Mouse (Mus musculus) myocyte (in vitro differentiated cells): ENCODE data around the gene Cacna1e. TPM values are rescaled to one million over a fixed set of nuclear protein-coding genes. Genes with fewer than 3 reads are reported as not detected.

Experiments
- H3K27me3 ChIP-seq: one replicate; pipeline ENCODE4 v1.6.1; 2011; ENCODE audit not compliant: control insufficient read depth, insufficient read depth, insufficient read length
- H3K36me3 ChIP-seq: one replicate; pipeline ENCODE4 v1.6.1; 2011; ENCODE audit not compliant: control insufficient read depth, insufficient read depth
- H3K4me2 ChIP-seq: one replicate; pipeline ENCODE4 v1.6.1; 2011; ENCODE audit warnings: low read depth, control low read depth
- H3K4me3 ChIP-seq: one replicate; pipeline ENCODE4 v1.5.1; 2011; ENCODE audit warnings: mild to moderate bottlenecking, control low read depth, moderate library complexity
- H3K79me2 ChIP-seq: one replicate; pipeline ENCODE4 v1.6.1; 2011; ENCODE audit not compliant: control insufficient read depth, insufficient read depth
- H3ac ChIP-seq: one replicate; pipeline ENCODE4 v1.6.1; 2011; ENCODE audit not compliant: control insufficient read depth, insufficient read length
- CEBPB ChIP-seq: IDR thresholded peaks from 2 replicates; pipeline ENCODE4 v1.6.1; 2011; ENCODE audit warnings: mild to moderate bottlenecking, moderate library complexity; ENCODE audit not compliant: poor library complexity, insufficient read depth, severe bottlenecking
- E2F4 ChIP-seq: IDR thresholded peaks from one replicate; pipeline ENCODE4 v1.6.1; 2011; ENCODE audit warnings: mild to moderate bottlenecking, control low read depth, moderate library complexity; ENCODE audit not compliant: insufficient read depth
- MAX ChIP-seq: IDR thresholded peaks from one replicate; pipeline ENCODE4 v1.6.1; 2011; ENCODE audit warnings: low read depth, mild to moderate bottlenecking, control low read depth
- MYOD1 ChIP-seq, 3 experiments: IDR thresholded peaks; one replicate each; pipeline ENCODE4 v1.6.1; 2011; ENCODE audit warnings: control low read depth in 2 of 3, low read depth in 2 of 3, mild to moderate bottlenecking in 2 of 3, moderate library complexity in 1 of 3; ENCODE audit not compliant: insufficient read length in 2 of 3, control insufficient read depth in 1 of 3
- MYOG ChIP-seq, 3 experiments: IDR thresholded peaks; one replicate each; pipeline ENCODE4 v1.6.1; 2011; ENCODE audit warnings: control low read depth in 2 of 3, low read depth in 2 of 3, mild to moderate bottlenecking in 2 of 3; ENCODE audit not compliant: insufficient read length in 2 of 3, control insufficient read depth in 1 of 3, insufficient read depth in 1 of 3
- POLR2A ChIP-seq: IDR thresholded peaks from one replicate; pipeline ENCODE4 v1.6.1; 2011; ENCODE audit warnings: low read depth, mild to moderate bottlenecking, control low read depth, moderate library complexity; ENCODE audit not compliant: insufficient read length
- POLR2AphosphoS2 ChIP-seq: IDR thresholded peaks from one replicate; pipeline ENCODE4 v1.6.1; 2011; ENCODE audit warnings: low read depth, control low read depth; ENCODE audit not compliant: insufficient read length
- REST ChIP-seq: IDR thresholded peaks from one replicate; pipeline ENCODE4 v1.6.1; 2011; ENCODE audit warnings: mild to moderate bottlenecking, control low read depth, moderate library complexity; ENCODE audit not compliant: insufficient read depth, insufficient read length
- SRF ChIP-seq: IDR thresholded peaks from one replicate; pipeline ENCODE4 v1.6.1; 2011; ENCODE audit warnings: low read depth; ENCODE audit not compliant: control insufficient read depth, insufficient read length
- TCF12 ChIP-seq: IDR thresholded peaks from one replicate; pipeline ENCODE4 v1.6.1; 2011; ENCODE audit warnings: mild to moderate bottlenecking, control low read depth; ENCODE audit not compliant: poor library complexity, insufficient read depth, severe bottlenecking
- TCF3 ChIP-seq: IDR thresholded peaks from one replicate; pipeline ENCODE4 v1.6.1; 2011; ENCODE audit warnings: low read depth, control low read depth; ENCODE audit not compliant: insufficient read length
- USF1 ChIP-seq: IDR thresholded peaks from one replicate; pipeline ENCODE4 v1.6.1; 2011; ENCODE audit warnings: low read depth, mild to moderate bottlenecking, control low read depth, moderate library complexity
- polyA plus RNA-seq: library from polyadenylated mRNA; unstranded; fragments of >200 nt; fragmentation: generic; extraction: Trizol; gene quantifications from one replicate; pipeline ENCODE4 v1.2.1, GENCODE M21; 2012; ENCODE audit warnings: missing spikeins

Gene Cacna1e
- polyA plus RNA-seq, 1 experiment = not detected

DNA sequence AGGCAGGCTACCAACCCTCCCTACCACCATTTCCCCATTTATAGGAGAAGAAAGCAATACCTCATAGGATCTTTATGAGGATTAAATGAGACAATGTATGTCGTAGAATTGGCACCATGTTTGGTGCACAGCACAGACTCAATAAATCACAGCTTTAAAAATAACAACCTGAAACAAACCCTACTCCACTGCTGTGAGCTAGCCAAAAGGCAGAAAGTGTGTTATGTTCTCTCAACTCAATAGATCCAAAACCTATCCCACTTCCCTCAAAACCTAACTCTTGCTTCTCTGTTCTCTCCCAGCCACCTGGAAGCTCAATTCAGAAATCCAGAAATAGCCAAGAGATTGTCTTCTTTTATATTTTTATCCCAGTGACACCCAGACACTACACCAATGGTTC lies 331.2 kb downstream of the Cacna1e start:
- Histone ChIP-seq H3K4me3 (no peak overlapping the region), H3ac (no peak overlapping the region), H3K4me2 (no peak overlapping the region), H3K36me3 (no peaks in the 10 kb centered on the region), H3K79me2 (no peaks in the 10 kb centered on the region), H3K27me3 (no peaks in the 10 kb centered on the region)
- no peak for TF ChIP-seq E2F4
- TF ChIP-seq MAX = no peak
- no peak for TF ChIP-seq MYOG (IDR thresholded peaks at IDR 0.05; ENCODE audit: control insufficient read depth in 1 of 3, insufficient read depth in 1 of 3, insufficient read length in 2 of 3, low read depth in 2 of 3)
- TF ChIP-seq TCF12 = no peak
- no peak for TF ChIP-seq USF1
- no peak for TF ChIP-seq CEBPB
- no peak for TF ChIP-seq SRF
- no peak for TF ChIP-seq POLR2AphosphoS2
- TF ChIP-seq POLR2A = no peak
- TF ChIP-seq REST = no peak
- TF ChIP-seq TCF3 = no peak
- TF ChIP-seq MYOD1 (IDR thresholded peaks at IDR 0.05; ENCODE audit: control insufficient read depth in 1 of 3, insufficient read length in 2 of 3, low read depth in 2 of 3) = no peak

DNA sequence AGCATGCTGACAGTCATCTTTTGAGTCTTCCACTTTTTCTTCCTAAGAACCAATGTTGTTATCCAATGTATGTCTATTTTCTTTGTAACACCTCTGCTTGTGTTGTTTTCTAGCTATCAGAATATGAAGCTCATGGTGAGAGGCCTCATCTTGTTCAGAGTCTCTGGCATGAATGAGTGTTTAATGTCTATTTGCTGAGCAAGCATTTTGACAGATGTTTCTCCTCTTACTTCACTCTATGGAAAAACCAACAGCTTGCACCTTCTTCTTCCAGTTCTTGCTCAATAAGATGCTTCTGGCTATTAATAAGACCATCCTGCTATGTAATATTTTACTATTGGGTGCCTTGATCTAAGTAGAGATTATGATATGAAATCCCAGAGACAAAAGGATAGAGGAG lies 346.9 kb downstream of the Cacna1e start:
- Histone ChIP-seq H3ac (no peak overlapping the region), H3K79me2 (no peaks in the 10 kb centered on the region), H3K36me3 (no peaks in the 10 kb centered on the region), H3K4me3 (no peak overlapping the region), H3K4me2 (no peak overlapping the region), H3K27me3 (no peaks in the 10 kb centered on the region)
- TF ChIP-seq CEBPB = no peak

DNA sequence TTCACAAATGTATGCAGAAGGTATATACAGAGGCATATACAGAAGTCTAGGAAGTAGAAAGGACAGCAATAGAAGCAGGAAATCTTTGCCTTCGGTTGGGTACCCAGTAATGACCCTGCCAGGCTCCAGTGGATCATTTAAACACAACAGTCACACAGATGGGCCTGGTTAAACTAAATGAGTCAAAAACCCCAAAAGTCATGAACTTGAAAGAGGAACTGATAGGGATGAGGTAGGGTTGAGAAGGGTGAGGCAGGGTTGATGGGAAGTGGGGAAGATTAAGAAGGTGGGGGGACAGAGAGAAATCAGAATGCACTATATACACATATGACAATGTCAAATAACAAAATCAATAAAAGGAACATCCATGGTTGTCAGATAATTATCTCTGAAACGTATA lies 347.5 kb downstream of the Cacna1e start:
- no peak for TF ChIP-seq POLR2A
- TF ChIP-seq USF1 = no peak
- no peak for TF ChIP-seq TCF3
- TF ChIP-seq MYOD1 (IDR thresholded peaks at IDR 0.05; ENCODE audit: control insufficient read depth in 1 of 3, insufficient read length in 2 of 3, low read depth in 2 of 3) = no peak
- no peak for TF ChIP-seq MYOG (IDR thresholded peaks at IDR 0.05; ENCODE audit: control insufficient read depth in 1 of 3, insufficient read depth in 1 of 3, insufficient read length in 2 of 3, low read depth in 2 of 3)
- no peak for TF ChIP-seq SRF
- TF ChIP-seq CEBPB = no peak
- no peak for TF ChIP-seq MAX
- no peak for TF ChIP-seq E2F4
- TF ChIP-seq POLR2AphosphoS2 = no peak
- TF ChIP-seq REST = no peak
- TF ChIP-seq TCF12 = no peak
- Histone ChIP-seq H3K27me3 (no peaks in the 10 kb centered on the region), H3K4me2 (no peak overlapping the region), H3K79me2 (no peaks in the 10 kb centered on the region), H3K4me3 (no peak overlapping the region), H3K36me3 (no peaks in the 10 kb centered on the region), H3ac (no peak overlapping the region)

DNA sequence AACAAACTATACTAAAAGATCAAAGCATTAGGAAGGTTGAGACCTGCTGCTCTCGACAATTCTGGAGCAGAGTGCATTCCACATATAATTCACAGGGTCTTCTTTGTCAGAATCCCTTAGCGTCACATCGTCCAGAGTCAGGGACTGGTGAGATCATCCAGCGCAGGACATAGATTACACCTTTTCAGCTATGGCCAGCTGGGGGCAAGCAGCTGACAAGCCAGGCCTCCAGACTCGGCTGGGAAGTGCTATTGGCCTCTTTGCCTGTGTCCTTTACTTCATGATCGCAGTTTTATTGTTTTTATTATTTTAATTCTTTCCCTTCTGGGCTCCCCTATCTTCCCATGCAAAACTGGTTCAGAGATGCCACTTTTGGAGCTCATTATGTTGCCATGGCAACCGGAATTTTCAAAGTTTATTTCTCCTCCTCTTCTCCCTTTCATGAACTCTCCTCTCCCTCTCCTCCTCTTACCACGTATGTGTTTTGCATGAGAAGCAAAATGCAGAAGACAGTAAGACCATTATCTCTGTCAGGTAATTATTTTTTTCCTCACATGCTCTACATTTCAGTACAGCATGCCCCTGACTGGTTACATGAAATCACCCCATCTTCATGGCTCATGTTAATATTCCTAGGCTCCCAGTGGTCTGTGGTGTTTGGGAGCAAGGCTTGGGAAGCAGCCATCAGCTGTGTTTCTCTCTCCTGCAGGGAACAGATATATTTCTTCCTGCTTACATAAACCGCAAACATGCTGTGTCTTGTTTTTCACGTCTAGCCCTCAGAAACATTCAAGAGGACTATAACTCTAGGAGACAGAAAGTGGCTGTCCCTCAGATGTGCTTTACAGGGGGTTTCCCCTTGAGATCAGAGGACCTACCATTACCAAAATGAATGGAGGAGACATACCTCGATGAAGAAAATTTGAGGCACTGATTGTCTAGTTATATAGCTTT lies 351.0 kb downstream of the Cacna1e start:
- H3K4me2 ChIP-seq = no peak overlapping the region
- no peak for TF ChIP-seq MAX
- no peak for TF ChIP-seq CEBPB
- no peak for TF ChIP-seq MYOG (IDR thresholded peaks at IDR 0.05; ENCODE audit: control insufficient read depth in 1 of 3, insufficient read depth in 1 of 3, insufficient read length in 2 of 3, low read depth in 2 of 3)
- TF ChIP-seq E2F4 = no peak
- no peak for TF ChIP-seq MYOD1 (IDR thresholded peaks at IDR 0.05; ENCODE audit: control insufficient read depth in 1 of 3, insufficient read length in 2 of 3, low read depth in 2 of 3)
- no peak for TF ChIP-seq TCF12
- no peak for TF ChIP-seq REST
- no peak for TF ChIP-seq POLR2AphosphoS2
- no peak for TF ChIP-seq TCF3
- TF ChIP-seq SRF = no peak
- TF ChIP-seq POLR2A = no peak
- TF ChIP-seq USF1 = no peak

DNA sequence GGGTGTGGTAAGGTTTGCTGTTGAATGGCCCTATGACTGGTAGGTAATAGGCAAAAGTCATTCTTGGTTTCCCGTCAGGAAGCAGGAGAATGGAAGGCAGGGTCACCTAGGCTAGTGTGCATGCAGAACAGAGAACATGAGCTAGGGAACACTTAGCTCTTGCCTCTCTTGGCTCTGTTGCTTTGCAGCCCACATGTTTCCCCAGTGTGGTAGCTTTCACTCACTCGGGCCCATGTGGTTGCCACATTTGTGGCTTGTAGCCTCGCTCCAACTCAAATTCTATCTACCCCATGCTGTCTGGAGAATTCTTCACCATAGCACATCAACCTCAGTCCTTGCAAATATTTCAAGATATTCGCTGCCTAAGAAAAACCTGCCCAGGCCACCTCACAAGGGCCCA lies 354.6 kb downstream of the Cacna1e start:
- Histone ChIP-seq H3K4me2 (no peak overlapping the region), H3ac (no peak overlapping the region), H3K4me3 (no peak overlapping the region), H3K36me3 (no peaks in the 10 kb centered on the region), H3K79me2 (no peaks in the 10 kb centered on the region), H3K27me3 (no peaks in the 10 kb centered on the region)
- no peak for TF ChIP-seq REST

More for the DNA sequence above, 351.0 kb downstream of the Cacna1e start:
- Histone ChIP-seq H3K4me3 (no peak overlapping the region), H3K36me3 (no peaks in the 10 kb centered on the region), H3K27me3 (no peaks in the 10 kb centered on the region), H3K79me2 (no peaks in the 10 kb centered on the region), H3ac (no peak overlapping the region)
